Mouse (Mus musculus): ENCODE results near the gene Prex1. TPM values are rescaled to one million over a fixed set of nuclear protein-coding genes. Genes with fewer than 3 reads are reported as not detected.

Prex1 gene
- polyA plus RNA-seq (2012; fragmentation: generic; extraction: Trizol): under 1 TPM; 0.01 to 0.42 TPM

GRCm38 (mm10) chr2:166713690-166714426 lies at the start of gene Prex1:
Gene Prex1 (minus strand): TSS chr2:166713832.

Other genes starting within 250 kb of the Prex1 start
- gene Trp53rkb, start 78.7 kb upstream of the Prex1 start, polyA plus RNA-seq (2012; fragmentation: generic; extraction: Trizol): 1 to 10 TPM; 4.3 to 5.3 TPM
- 1 to 10 TPM; 1.4 to 8.0 TPM for gene Arfgef2, start 91.8 kb upstream of the Prex1 start, polyA plus RNA-seq (2012; fragmentation: generic; extraction: Trizol)
- 10 to 100 TPM in 1 of 2 experiments, 1 to 10 TPM in 1; 2.5 to 14.3 TPM for gene Cse1l, start 192.2 kb upstream of the Prex1 start, polyA plus RNA-seq (2012; fragmentation: generic; extraction: Trizol)